Mouse (Mus musculus): ENCODE results near the gene Gnl1.

DNA sequence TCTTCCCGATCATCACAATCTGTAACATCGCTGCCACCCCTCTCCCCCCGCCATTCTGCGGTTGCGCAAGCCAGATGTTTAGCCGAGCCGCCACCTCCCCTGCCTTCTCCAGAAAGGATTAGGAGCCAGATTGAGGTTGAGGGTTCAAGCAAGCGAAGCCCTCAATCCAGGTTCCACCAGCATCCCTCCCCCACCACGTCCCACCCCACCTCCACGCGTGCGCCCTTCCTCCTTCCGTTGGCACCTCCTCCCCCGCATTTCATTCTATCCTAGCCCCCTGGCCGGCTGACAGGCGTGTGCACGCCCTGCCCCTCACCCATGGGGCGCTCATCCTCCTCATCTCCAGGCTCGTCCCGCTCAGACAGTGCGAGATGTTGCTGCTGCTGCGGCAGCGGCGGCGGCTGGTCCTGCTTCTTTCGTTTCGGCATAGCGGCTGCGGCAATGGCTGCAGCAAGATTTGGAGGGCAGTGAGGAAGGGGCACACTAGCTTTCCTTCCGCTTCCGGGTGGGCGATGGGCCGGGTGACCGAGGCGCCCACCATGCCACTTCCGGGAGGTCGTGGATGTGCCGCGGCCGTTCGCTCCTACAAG lies 745 bp upstream of the Gnl1 start:
- TF ChIP-seq CTCF (IDR thresholded peaks at IDR 0.05; ENCODE audit: low read depth) (peak; percentile 11; the same call in 1 of the 2 replicates), EP300 (optimal IDR thresholded peaks at IDR 0.05) (peak; percentile 20)

Data from stomach, postnatal 0 days (tissue).